Mouse (Mus musculus) lung, adult 2 months (tissue): ENCODE results near the gene Ankrd45.

ENCODE experiments used
- CTCF ChIP-seq: fragments of 200-500 bp; IDR thresholded peaks from 2 replicates; pipeline ENCODE4 v1.5.1; 2011; ENCODE audit warnings: mild to moderate bottlenecking, low read length, control low read depth; ENCODE audit not compliant: insufficient read depth
- POLR2A ChIP-seq: fragments of 200-500 bp; IDR thresholded peaks from 2 replicates; pipeline ENCODE4 v1.6.1; 2011; ENCODE audit warnings: low read depth, mild to moderate bottlenecking, control low read depth, low read length, borderline replicate concordance; ENCODE audit errors: extremely low read depth

GRCm38 (mm10) chr1:161143216-161143615 lies 725 bp downstream of the Ankrd45 start:
- TF ChIP-seq CTCF (no peak), POLR2A (no peak)
